Mouse (Mus musculus) natural killer cell, adult 2 months (primary cell): ENCODE measurements at regions not wholly inside any gene's neighbourhood (a gene's known extent, or its start where the extent isn't known, plus 50 kb on each side); places are given as distances from the start of the nearest gene placed in this dataset.
"Not testable (repeated sequence)": the region's sequence is repeated elsewhere in the genome, so short reads cannot be mapped to it uniquely, and the experiment has no call there.

Experiments
- DNase-seq, 2 experiments: peaks; one replicate each; pipeline ENCODE4 v3.0.0; 2022; ENCODE audit warnings: low spot score in 2 of 2

DNA sequence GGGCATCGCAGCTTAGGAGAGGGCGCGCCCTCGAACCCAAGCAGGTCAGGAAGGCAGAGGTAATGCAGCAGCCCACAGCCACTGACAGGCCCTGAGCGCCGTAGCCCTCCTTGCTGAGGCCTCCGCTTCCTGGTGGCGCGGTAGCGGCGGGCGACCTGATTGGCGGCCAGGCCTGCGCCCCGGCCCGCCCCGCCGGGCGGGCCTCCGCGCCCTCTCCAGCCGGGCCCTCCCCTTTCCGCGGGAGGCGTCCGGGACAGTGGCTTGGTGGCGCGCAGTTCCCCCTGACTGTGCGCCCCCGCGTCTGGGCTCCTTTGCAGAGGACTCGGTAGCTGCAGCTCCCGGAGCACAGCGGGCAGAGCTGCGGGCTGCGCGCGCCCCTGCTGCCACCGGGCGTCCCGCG, 242.1 kb downstream of the Gm21863 start:
- not testable (repeated sequence) for DNase-seq

DNA sequence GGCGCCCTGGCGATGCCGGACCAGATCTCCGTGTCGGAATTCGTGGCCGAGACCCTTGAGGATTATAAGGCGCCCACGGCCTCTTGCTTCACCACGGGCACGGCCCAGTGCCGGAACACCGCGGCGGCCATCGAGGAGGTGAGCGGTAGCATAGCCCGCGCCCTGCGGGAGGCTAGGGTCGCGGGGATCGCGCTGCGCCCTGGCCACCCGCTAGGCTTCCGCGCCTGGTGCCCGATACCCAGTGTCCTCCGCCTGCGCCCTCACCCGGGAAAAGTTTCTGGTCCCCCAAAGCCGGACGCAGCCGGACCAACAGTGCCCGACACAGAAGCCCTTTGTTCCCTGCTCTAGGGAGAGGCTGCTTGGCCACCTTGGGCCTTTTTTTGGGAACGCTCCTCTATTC, 242.6 kb downstream of the Gm21863 start:
- DNase-seq: not testable (repeated sequence)

DNA sequence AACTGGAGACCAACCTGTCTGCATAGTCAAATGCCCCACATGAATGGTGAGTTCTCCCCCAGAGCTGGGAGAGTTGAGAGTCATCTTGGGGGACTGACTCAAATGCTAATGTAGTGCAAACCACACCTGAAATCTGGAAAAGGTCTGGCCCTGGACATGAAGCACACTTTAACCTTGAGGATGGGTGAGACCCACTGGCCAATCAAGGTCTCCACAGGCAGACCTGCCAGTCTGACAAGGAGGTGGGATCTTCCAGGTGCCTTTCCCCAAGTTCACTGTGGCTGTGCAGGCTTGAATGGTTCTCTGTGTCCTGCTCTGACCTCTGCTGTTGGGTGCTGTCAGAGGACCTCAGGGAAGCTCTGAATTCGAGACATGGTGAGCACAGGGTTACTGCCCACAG, 269.6 kb downstream of the Gm21863 start:
- DNase-seq: not testable (repeated sequence)

DNA sequence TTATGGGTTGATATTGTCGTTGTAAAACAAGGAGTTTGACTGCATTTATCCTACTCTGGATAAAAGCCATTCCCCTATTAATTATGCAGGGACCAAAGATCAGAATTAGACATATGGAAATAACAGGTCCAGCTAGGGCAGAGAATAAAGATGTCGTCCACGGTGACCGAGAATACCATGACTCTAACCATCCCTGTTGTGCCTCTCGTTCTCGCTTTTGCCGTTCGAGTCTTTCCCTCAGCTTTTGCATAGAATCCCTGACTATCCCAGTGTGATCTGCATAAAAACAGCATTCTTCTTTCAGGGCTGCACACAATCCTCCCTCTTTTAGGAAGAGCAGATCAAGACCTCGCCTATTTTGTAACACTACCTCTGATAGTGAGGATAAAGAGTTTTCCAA, 272.5 kb downstream of the Gm21863 start:
- not testable (repeated sequence) for DNase-seq

DNA sequence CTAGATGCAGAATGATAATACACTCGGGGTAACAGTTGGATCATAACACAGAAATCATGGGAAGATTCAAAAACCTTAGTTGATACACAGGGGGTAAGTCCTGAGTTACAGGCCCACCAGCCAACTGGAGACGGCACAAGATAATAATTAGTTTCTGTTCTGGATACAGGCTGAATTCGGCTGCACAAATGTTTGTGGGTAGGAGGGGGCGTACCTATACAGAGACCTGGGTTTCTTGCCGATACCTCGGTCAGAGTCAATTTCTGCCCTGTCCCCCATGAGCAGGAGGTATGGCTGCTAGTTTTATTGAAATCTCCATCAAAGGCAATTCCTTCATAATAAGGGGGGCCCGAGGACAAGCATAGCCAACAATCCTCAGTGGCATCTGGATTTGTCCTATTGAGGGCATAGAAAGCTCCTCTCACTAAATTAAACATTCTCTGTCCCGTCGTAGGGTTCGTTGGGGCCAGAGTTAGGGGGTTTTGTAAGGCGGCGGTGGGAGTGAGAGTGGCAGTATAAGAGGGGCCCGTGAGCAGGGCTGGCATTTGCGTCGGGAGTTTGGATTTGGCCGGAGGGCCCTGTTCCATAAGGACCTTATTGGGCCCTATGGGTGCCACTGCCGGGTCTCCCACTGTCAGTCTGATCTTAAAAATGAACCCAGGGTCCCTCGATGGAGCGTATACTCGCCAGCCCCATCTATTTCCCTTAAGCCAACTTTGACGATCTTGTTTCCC, 273.3 kb downstream of the Gm21863 start:
- DNase-seq: not testable (repeated sequence)

DNA sequence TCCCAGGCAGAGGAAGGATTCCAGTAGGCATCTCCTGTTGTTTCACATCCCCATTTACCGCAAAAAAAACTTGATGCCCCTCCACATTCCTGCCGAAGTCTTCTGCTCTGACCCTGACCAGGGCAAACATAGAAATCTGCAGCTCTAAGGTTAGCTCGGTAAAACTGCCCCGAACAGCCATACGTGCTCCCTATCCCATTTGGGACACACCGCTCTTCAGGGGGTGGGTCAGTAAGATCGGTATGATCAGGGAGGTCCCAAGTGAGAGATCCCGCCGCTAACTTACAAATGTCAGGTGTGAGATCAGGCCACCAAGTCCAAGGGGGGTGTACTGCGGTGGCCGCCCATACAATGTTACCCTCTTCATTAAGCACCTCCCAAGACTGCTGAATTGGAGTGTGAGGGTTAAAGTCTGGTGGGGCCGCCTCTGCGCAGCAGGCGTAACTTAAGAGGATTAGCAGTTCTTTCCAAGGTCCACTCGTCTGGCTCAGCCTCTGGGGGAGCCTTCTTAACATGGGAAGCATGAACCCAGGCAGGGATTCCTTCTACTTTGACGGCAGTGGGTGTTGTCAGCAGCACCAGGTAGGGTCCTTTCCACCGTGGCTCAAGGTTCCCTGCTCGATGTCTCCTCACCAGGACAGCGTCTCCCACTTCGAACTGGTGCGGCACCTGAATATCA, 274.2 kb downstream of the Gm21863 start:
- DNase-seq: not testable (repeated sequence)

- DNase-seq: not testable (repeated sequence)
These were observed 275.1 kb downstream of the Gm21863 start for GRCm38 (mm10) chr12:20229441-20229840.

GRCm38 (mm10) chr12:20230141-20230892, 276.0 kb downstream of the Gm21863 start:
- DNase-seq: peak in 1 of 2 experiments; percentile 0

DNA sequence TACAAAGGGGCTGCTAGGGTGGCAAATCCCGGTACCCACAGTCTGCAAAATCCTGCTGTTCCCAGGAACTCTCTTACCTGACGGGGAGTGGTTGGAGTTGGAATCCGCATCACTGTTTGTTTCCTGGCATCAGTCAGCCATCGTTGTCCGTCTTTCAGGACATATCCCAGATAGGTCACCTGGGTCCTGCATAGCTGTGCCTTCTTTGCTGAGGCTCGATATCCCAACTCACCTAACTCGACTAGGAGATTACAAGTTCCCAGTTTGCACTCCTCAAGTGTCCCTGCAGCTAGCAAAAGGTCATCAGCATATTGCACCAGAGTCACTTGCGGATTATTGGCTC, 276.6 kb downstream of the Gm21863 start:
- no peak for DNase-seq

DNA sequence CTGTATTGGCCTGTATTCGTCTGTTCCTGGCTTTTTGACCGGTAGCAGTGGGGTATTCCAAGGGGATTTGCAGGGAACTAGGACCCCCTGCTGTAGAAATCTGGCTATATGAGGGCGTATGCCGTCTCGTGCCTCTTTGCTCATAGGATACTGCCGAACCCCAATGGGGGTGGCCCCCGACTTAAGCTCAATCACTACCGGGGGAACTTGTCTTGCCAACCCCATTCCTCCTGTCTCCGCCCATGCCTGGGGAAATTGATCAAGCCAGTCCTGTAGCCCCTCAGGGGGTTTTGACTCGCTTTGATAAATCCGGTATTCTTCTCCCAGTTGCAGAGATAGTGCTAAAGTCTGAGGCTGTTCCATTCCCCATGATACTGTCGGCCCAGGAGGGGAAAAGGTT, 277.2 kb downstream of the Gm21863 start:
- peak in 1 of 2 experiments; percentile 3 for DNase-seq

DNA sequence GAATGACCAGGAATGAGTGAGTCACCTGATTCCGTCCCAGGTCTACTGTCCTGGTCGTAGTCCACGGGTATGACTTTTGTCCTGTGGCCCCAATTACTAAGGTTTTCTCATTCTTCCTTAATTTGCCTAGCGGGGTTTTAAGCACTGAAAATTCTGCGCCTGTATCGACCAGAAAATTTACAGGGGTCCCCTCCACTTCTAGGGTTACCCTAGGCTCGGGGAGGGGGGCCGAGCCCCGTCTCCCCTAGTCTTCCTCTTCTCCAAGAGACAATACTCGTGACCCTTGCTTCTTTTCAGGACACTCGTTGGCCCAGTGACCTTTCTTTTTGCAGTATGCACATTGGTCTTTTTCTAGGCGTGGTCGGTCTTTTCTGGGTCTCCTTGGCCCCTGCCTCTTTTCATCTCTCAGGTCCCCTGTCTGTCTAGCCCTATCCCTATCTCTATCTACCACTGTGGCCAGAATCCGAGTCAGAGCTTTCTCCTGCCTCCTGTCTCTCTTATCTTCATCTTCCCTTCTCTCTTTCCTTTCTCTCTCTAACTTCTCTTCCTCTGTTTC, 277.8 kb downstream of the Gm21863 start:
- DNase-seq: peak in 1 of 2 experiments; percentile 0

DNA sequence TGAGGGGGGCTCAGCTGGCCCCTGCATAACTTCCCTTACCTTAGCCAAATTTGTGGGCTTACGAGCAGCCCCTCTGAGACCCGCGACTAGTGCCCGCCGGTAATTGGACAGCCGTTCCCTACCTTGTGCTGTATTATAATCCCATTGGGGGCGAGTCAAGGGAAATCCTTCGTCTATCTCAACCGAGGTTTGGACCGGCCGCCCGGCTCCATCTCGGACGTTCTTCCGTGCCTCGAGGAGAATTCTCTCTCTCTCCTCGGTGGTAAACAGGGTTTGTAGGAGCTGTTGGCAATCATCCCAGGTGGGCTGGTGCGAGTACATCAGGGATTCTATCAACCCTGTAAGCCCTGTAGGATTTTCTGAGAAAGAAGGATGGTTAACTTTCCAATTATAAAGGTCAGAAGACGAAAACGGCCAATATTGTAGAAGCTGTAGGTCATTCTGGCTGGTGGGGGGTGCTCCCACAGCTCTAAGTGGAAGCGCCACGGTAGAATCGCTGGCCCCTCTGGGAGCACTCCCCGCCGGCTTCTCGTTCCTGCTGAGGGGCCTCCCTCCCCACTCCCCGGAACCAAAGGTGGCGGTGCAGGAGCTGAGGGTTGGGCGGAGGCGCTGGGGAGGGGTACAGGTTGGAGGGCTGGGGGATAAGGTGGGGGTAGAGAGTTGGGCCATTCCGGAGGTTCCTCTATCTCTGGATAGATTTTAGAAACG, 278.6 kb downstream of the Gm21863 start:
- peak in 1 of 2 experiments; percentile 1 for DNase-seq

GRCm38 (mm10) chr12:20233454-20233831, 279.1 kb downstream of the Gm21863 start:
- no peak for DNase-seq

- peak in 1 of 2 experiments; percentile 1 for DNase-seq
These were observed 279.6 kb downstream of the Gm21863 start for GRCm38 (mm10) chr12:20233871-20234307.
